Mouse (Mus musculus) cerebellum, adult 2 months (tissue): ENCODE measurements at regions not wholly inside any gene's neighbourhood (a gene's known extent, or its start where the extent isn't known, plus 50 kb on each side); places are given as distances from the start of the nearest gene placed in this dataset.

Experiments
- CTCF ChIP-seq: fragments of 200-500 bp; IDR thresholded peaks from 2 replicates; pipeline ENCODE4 v1.5.1; 2011; ENCODE audit warnings: low read depth, mild to moderate bottlenecking, control low read depth, low read length, moderate library complexity, borderline replicate concordance; ENCODE audit not compliant: insufficient read depth
- POLR2A ChIP-seq: fragments of 200-500 bp; IDR thresholded peaks from 2 replicates; pipeline ENCODE4 v1.6.1; 2011; ENCODE audit warnings: low read length, control low read depth, borderline replicate concordance; ENCODE audit not compliant: insufficient read depth

GRCm38 (mm10) chr7:113156366-113156765 is 50.9 kb upstream of the Arntl start:
- no peak for TF ChIP-seq CTCF
- no peak for TF ChIP-seq POLR2A
